Mouse (Mus musculus): ENCODE data around the gene Gin1.

DNA sequence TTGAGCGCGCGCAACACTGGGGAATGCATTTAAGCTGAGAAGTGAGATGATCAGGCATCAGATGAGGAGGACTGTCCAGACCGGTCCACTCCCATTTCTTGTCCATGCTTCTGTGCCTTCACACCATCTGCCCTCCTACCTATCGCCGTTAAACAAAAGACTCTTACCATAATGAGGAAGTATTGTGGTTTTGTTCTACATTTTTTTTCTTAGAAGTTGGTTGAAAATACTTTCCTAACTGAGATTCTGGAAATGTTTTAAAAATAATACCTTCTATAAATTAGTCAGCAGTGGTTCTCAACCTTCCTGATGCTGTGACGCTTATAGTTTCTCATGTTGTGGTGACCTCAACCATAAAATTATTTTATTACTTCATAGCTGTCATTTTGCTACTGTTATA, 11.7 kb downstream of the Gin1 start:
- TF ChIP-seq CTCF (IDR thresholded peaks at IDR 0.05; ENCODE audit: borderline replicate concordance, insufficient read depth, low read length) (no peak), POLR2A (IDR thresholded peaks at IDR 0.05; ENCODE audit: low read depth, low read length) (no peak)

Data from embryonic fibroblast, embryonic 13.5 days (primary cell).